Mouse (Mus musculus) CD4-positive, CD25-positive, alpha-beta regulatory T cell, adult 2 months (primary cell): ENCODE results near the gene Spryd4.
"Not testable (repeated sequence)": the region's sequence is repeated elsewhere in the genome, so short reads cannot be mapped to it uniquely, and the experiment has no call there.

Source experiments
- DNase-seq: peaks from one replicate; pipeline ENCODE4 v3.0.0-alpha.2; 2012; ENCODE audit warnings: low read depth, low spot score

Spryd4 gene

GRCm38 (mm10) chr10:128187181-128187605, 24.4 kb downstream of the Spryd4 start:
- no peak for DNase-seq

- peak; percentile 90 for DNase-seq
Measured at GRCm38 (mm10) chr10:128185959-128186358, 25.6 kb downstream of the Spryd4 start.

GRCm38 (mm10) chr10:128185277-128185940, 26.2 kb downstream of the Spryd4 start:
- no peak for DNase-seq

- DNase-seq, result no peak
Measured at GRCm38 (mm10) chr10:128184296-128184695, 27.3 kb downstream of the Spryd4 start.

- DNase-seq, result no peak
Measured at GRCm38 (mm10) chr10:128179989-128180388, 31.6 kb downstream of the Spryd4 start, which contains the start of gene Rbms2. Rbms2 (minus strand) TSS chr10:128180297.

- DNase-seq, result no peak
Measured at GRCm38 (mm10) chr10:128177316-128177715, 34.3 kb downstream of the Spryd4 start.

GRCm38 (mm10) chr10:128175996-128176755, 35.4 kb downstream of the Spryd4 start:
- DNase-seq, result peak; percentile 87

GRCm38 (mm10) chr10:128175302-128175701, 36.3 kb downstream of the Spryd4 start:
- no peak for DNase-seq

GRCm38 (mm10) chr10:128171348-128171747, 40.3 kb downstream of the Spryd4 start:
- DNase-seq, result not testable (repeated sequence)

- no peak for DNase-seq
Measured at GRCm38 (mm10) chr10:128167091-128167490, 44.5 kb downstream of the Spryd4 start.

GRCm38 (mm10) chr10:128165726-128166125, 45.9 kb downstream of the Spryd4 start:
- DNase-seq, result not testable (repeated sequence)
